Mouse (Mus musculus): ENCODE measurements around the gene Maml3. TPM values are rescaled to one million over a fixed set of nuclear protein-coding genes. Genes with fewer than 3 reads are reported as not detected.

The Maml3 gene
- polyA plus RNA-seq, 1 experiment = 12.7 TPM

GRCm38 (mm10) chr3:51943642-51944041, 161.2 kb downstream of the Maml3 start:
- DNase-seq (ENCODE audit: low read depth) = no peak
- TF ChIP-seq POLR2A (IDR thresholded peaks at IDR 0.05; ENCODE audit: borderline replicate concordance, extremely low read depth, insufficient read depth, insufficient read length, poor library complexity, severe bottlenecking) (no peak), CTCF (IDR thresholded peaks at IDR 0.05; ENCODE audit: borderline replicate concordance, extremely low read depth, insufficient read depth, insufficient read length) (no peak)

GRCm38 (mm10) chr3:51941781-51942180, 163.1 kb downstream of the Maml3 start:
- TF ChIP-seq CTCF (IDR thresholded peaks at IDR 0.05; ENCODE audit: borderline replicate concordance, extremely low read depth, insufficient read depth, insufficient read length) (no peak), POLR2A (IDR thresholded peaks at IDR 0.05; ENCODE audit: borderline replicate concordance, extremely low read depth, insufficient read depth, insufficient read length, poor library complexity, severe bottlenecking) (no peak)
- no peak for DNase-seq (ENCODE audit: low read depth)

- peak; percentile 42 for DNase-seq (ENCODE audit: low read depth)
- no peak for TF ChIP-seq POLR2A (IDR thresholded peaks at IDR 0.05; ENCODE audit: borderline replicate concordance, extremely low read depth, insufficient read depth, insufficient read length, poor library complexity, severe bottlenecking)
- TF ChIP-seq CTCF (IDR thresholded peaks at IDR 0.05; ENCODE audit: borderline replicate concordance, extremely low read depth, insufficient read depth, insufficient read length) = no peak
Observed at GRCm38 (mm10) chr3:51939864-51940263, 165.0 kb downstream of the Maml3 start.

GRCm38 (mm10) chr3:51939054-51939453, 165.8 kb downstream of the Maml3 start:
- DNase-seq (ENCODE audit: low read depth) = no peak
- TF ChIP-seq POLR2A (IDR thresholded peaks at IDR 0.05; ENCODE audit: borderline replicate concordance, extremely low read depth, insufficient read depth, insufficient read length, poor library complexity, severe bottlenecking) (no peak), CTCF (IDR thresholded peaks at IDR 0.05; ENCODE audit: borderline replicate concordance, extremely low read depth, insufficient read depth, insufficient read length) (no peak)

GRCm38 (mm10) chr3:51937176-51937575, 167.7 kb downstream of the Maml3 start:
- TF ChIP-seq CTCF (IDR thresholded peaks at IDR 0.05; ENCODE audit: borderline replicate concordance, extremely low read depth, insufficient read depth, insufficient read length) = no peak
- no peak for TF ChIP-seq POLR2A (IDR thresholded peaks at IDR 0.05; ENCODE audit: borderline replicate concordance, extremely low read depth, insufficient read depth, insufficient read length, poor library complexity, severe bottlenecking)
- no peak for DNase-seq (ENCODE audit: low read depth)

GRCm38 (mm10) chr3:51934531-51935485, 170.1 kb downstream of the Maml3 start:
- TF ChIP-seq CTCF (IDR thresholded peaks at IDR 0.05; ENCODE audit: borderline replicate concordance, extremely low read depth, insufficient read depth, insufficient read length) (no peak), POLR2A (IDR thresholded peaks at IDR 0.05; ENCODE audit: borderline replicate concordance, extremely low read depth, insufficient read depth, insufficient read length, poor library complexity, severe bottlenecking) (no peak)
- no peak for DNase-seq (ENCODE audit: low read depth)

GRCm38 (mm10) chr3:51928188-51928587, 176.7 kb downstream of the Maml3 start:
- peak; percentile 80 for DNase-seq (ENCODE audit: low read depth)
- TF ChIP-seq POLR2A (IDR thresholded peaks at IDR 0.05; ENCODE audit: borderline replicate concordance, extremely low read depth, insufficient read depth, insufficient read length, poor library complexity, severe bottlenecking) (no peak), CTCF (IDR thresholded peaks at IDR 0.05; ENCODE audit: borderline replicate concordance, extremely low read depth, insufficient read depth, insufficient read length) (no peak)

- peak; percentile 43 for DNase-seq (ENCODE audit: low read depth)
Observed at GRCm38 (mm10) chr3:51927591-51927990, 177.3 kb downstream of the Maml3 start.

GRCm38 (mm10) chr3:51927043-51927442, 177.8 kb downstream of the Maml3 start:
- no peak for TF ChIP-seq POLR2A (IDR thresholded peaks at IDR 0.05; ENCODE audit: borderline replicate concordance, extremely low read depth, insufficient read depth, insufficient read length, poor library complexity, severe bottlenecking)
- no peak for TF ChIP-seq CTCF (IDR thresholded peaks at IDR 0.05; ENCODE audit: borderline replicate concordance, extremely low read depth, insufficient read depth, insufficient read length)
- DNase-seq (ENCODE audit: low read depth) = no peak

More at GRCm38 (mm10) chr3:51927591-51927990, 177.3 kb downstream of the Maml3 start:
- no peak for TF ChIP-seq POLR2A (IDR thresholded peaks at IDR 0.05; ENCODE audit: borderline replicate concordance, extremely low read depth, insufficient read depth, insufficient read length, poor library complexity, severe bottlenecking)
- TF ChIP-seq CTCF (IDR thresholded peaks at IDR 0.05; ENCODE audit: borderline replicate concordance, extremely low read depth, insufficient read depth, insufficient read length) = no peak

GRCm38 (mm10) chr3:51925758-51926157, 179.1 kb downstream of the Maml3 start:
- TF ChIP-seq CTCF (IDR thresholded peaks at IDR 0.05; ENCODE audit: borderline replicate concordance, extremely low read depth, insufficient read depth, insufficient read length) (no peak), POLR2A (IDR thresholded peaks at IDR 0.05; ENCODE audit: borderline replicate concordance, extremely low read depth, insufficient read depth, insufficient read length, poor library complexity, severe bottlenecking) (no peak)
- DNase-seq (ENCODE audit: low read depth) = peak; percentile 38

- DNase-seq (ENCODE audit: low read depth) = no peak
- TF ChIP-seq CTCF (IDR thresholded peaks at IDR 0.05; ENCODE audit: borderline replicate concordance, extremely low read depth, insufficient read depth, insufficient read length) = no peak
- no peak for TF ChIP-seq POLR2A (IDR thresholded peaks at IDR 0.05; ENCODE audit: borderline replicate concordance, extremely low read depth, insufficient read depth, insufficient read length, poor library complexity, severe bottlenecking)
Observed at GRCm38 (mm10) chr3:51924636-51925035, 180.2 kb downstream of the Maml3 start.

- TF ChIP-seq CTCF (IDR thresholded peaks at IDR 0.05; ENCODE audit: borderline replicate concordance, extremely low read depth, insufficient read depth, insufficient read length) (no peak), POLR2A (IDR thresholded peaks at IDR 0.05; ENCODE audit: borderline replicate concordance, extremely low read depth, insufficient read depth, insufficient read length, poor library complexity, severe bottlenecking) (no peak)
- DNase-seq (ENCODE audit: low read depth) = peak; percentile 61
Observed at GRCm38 (mm10) chr3:51923800-51924199, 181.1 kb downstream of the Maml3 start.

Data from brain, embryonic 14.5 days (tissue).